Mouse (Mus musculus) forebrain, postnatal 0 days (tissue): ENCODE measurements at regions not wholly inside any gene's neighbourhood (a gene's known extent, or its start where the extent isn't known, plus 50 kb on each side); places are given as distances from the start of the nearest gene placed in this dataset.

Experiments
- ATAC-seq: fragments of 200-750 bp; cut with Nextera tagmentation; 2 replicates; pipeline ENCODE4 v1.8.0; 2017; ENCODE audit warnings: mild to moderate bottlenecking, moderate library complexity
- DNase-seq: peaks from one replicate; pipeline ENCODE4 v3.0.0-alpha.2; 2015
- H3K27ac ChIP-seq: fragments of 300-500 bp; sonication (generic); 2 replicates; pipeline ENCODE4 v1.5.1; 2014; ENCODE audit warnings: low read depth, mild to moderate bottlenecking, antibody characterized with exemption, low read length, moderate library complexity, mixed read lengths
- H3K27me3 ChIP-seq: fragments of 300-500 bp; sonication (generic); 2 replicates; pipeline ENCODE4 v1.6.1; 2014; ENCODE audit warnings: mild to moderate bottlenecking, low read length, mixed read lengths; ENCODE audit not compliant: insufficient read depth
- H3K36me3 ChIP-seq: fragments of 300-500 bp; sonication (generic); 2 replicates; pipeline ENCODE4 v1.6.1; 2014; ENCODE audit warnings: mild to moderate bottlenecking, moderate library complexity; ENCODE audit not compliant: insufficient read depth
- H3K4me1 ChIP-seq: fragments of 300-500 bp; sonication (generic); 2 replicates; pipeline ENCODE4 v1.6.1; 2014; ENCODE audit warnings: antibody characterized with exemption; ENCODE audit not compliant: insufficient read depth
- H3K4me2 ChIP-seq: fragments of 300-500 bp; sonication (generic); 2 replicates; pipeline ENCODE4 v1.6.1; 2014; ENCODE audit warnings: low read depth, mild to moderate bottlenecking, moderate library complexity
- H3K4me3 ChIP-seq: fragments of 300-500 bp; sonication (generic); 2 replicates; pipeline ENCODE4 v1.5.1; 2014; ENCODE audit warnings: low read depth, low read length, mixed read lengths
- H3K9ac ChIP-seq: fragments of 300-500 bp; sonication (generic); 2 replicates; pipeline ENCODE4 v1.6.1; 2014; ENCODE audit warnings: mild to moderate bottlenecking
- H3K9me3 ChIP-seq: fragments of 300-500 bp; sonication (generic); 2 replicates; pipeline ENCODE4 v1.6.1; 2016; ENCODE audit warnings: low read length
- CTCF ChIP-seq: sonication (generic); IDR thresholded peaks from 2 replicates; pipeline ENCODE4 v1.5.1; 2016; ENCODE audit warnings: antibody characterized with exemption, control low read depth, low read depth
- WGBS: fragments of 180-500 bp; shearing (Covaris S2); extraction: QIAGEN DNeasy Blood & Tissue Kit; methylation state at CpG from one replicate; pipeline ENCODE4 v1.1.7; 2014; 5-methylcytosine and 5-hydroxymethylcytosine counted together

- Histone ChIP-seq H3K36me3 (no peaks in the 10 kb centered on the region), H3K4me1 (no peaks in the 10 kb centered on the region), H3K27ac (no peak overlapping the region), H3K9ac (no peak overlapping the region), H3K27me3 (no peaks in the 10 kb centered on the region), H3K9me3 (no peaks in the 10 kb centered on the region), H3K4me2 (no peak overlapping the region), H3K4me3 (no peak overlapping the region)
- 94% methylated on average over 2 of the region's 2 CpGs for WGBS
- ATAC-seq (no peak), DNase-seq (no peak)
- no peak for TF ChIP-seq CTCF
These were observed 58.9 kb upstream of the Ubr2 start for GRCm38 (mm10) chr17:47069206-47069605.

DNA sequence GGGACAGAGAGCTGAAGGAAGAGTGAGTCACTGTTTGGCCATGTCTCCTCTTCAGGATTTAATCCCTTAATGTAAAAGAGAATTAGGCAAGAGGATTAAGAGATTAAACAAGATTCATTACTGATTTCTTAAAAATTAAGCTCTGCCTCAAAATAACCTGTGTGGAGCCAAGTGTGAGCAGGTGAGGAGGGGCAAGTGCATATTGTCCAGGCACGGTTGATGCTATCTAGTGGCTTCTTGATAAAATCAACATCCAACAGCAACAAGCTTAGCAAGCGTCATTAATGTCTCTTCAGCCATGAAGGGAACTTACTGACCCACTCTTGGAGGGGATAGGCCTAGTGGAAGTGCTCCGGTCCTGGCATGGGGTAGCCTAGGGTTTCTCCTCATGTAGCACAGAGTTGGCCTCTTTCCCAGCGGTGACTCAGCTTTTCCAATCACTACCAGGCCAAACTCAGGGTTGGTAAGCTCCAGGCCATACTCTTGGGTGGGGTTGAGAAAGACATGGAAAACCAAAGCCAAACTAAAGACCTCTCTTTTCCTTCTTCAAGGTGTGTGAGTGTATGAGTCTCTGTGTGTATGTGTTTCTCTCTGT, 55.0 kb upstream of the Ubr2 start:
- 75% methylated on average over 4 of the region's 4 CpGs for WGBS
- DNase-seq: no peak

DNA sequence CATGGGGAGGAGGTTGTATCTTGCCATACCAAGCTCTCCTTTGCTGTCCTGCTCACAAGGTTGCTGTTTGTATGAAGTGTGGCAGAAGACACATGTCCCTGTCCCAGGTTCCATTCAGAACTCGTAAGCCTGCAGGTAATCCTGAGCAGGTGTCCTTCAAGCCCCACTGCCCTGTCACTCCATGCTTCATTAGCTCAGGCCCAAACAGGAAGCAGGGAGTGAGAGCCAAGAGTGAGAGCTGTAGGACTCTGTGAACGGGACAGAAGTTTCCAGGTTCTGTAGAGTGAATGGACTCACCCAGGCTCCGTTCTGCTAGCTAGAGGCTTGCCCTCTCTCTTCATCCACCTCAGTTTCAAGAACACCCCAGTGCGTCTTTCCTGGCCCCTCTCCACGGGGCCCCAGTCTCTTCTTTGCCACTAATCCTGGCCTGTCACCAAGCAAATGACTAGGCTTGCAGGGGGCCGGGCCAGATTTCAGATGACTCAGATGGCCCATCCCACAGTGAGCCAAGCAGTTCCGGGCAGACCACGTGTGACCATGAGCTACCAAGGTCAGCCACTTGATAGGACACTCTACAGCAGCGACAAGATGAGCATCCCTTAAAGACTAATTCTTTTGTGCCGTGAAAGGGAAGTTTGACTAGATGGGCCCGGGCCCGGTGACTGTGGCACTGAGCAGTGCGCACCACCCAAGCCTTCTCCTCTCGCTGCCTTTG, 54.4 kb upstream of the Ubr2 start:
- WGBS: 78% methylated on average over 14 of the region's 14 CpGs
- Histone ChIP-seq H3K4me1 (no peaks in the 10 kb centered on the region), H3K27me3 (no peaks in the 10 kb centered on the region), H3K9ac (no peak overlapping the region), H3K4me3 (no peak overlapping the region), H3K4me2 (no peak overlapping the region), H3K36me3 (no peaks in the 10 kb centered on the region), H3K27ac (no peak overlapping the region), H3K9me3 (no peaks in the 10 kb centered on the region)
- DNase-seq (no peak), ATAC-seq (no peak)
- TF ChIP-seq CTCF: no peak

More for the DNA sequence above, 55.0 kb upstream of the Ubr2 start:
- Histone ChIP-seq H3K9ac (no peak overlapping the region), H3K36me3 (no peaks in the 10 kb centered on the region), H3K27ac (no peak overlapping the region), H3K4me2 (no peak overlapping the region), H3K4me3 (no peak overlapping the region), H3K27me3 (no peaks in the 10 kb centered on the region), H3K4me1 (no peaks in the 10 kb centered on the region), H3K9me3 (no peaks in the 10 kb centered on the region)
- TF ChIP-seq CTCF: no peak
- ATAC-seq: no peak

- Histone ChIP-seq H3K27ac (no peak overlapping the region), H3K4me2 (no peak overlapping the region), H3K27me3 (no peaks in the 10 kb centered on the region), H3K9me3 (no peaks in the 10 kb centered on the region), H3K36me3 (no peaks in the 10 kb centered on the region), H3K4me3 (no peak overlapping the region), H3K9ac (no peak overlapping the region), H3K4me1 (no peaks in the 10 kb centered on the region)
- ATAC-seq (no peak), DNase-seq (no peak)
- 97% methylated on average over 4 of the region's 4 CpGs for WGBS
- TF ChIP-seq CTCF: no peak
These were observed 53.6 kb upstream of the Ubr2 start for GRCm38 (mm10) chr17:47064006-47064405.

DNA sequence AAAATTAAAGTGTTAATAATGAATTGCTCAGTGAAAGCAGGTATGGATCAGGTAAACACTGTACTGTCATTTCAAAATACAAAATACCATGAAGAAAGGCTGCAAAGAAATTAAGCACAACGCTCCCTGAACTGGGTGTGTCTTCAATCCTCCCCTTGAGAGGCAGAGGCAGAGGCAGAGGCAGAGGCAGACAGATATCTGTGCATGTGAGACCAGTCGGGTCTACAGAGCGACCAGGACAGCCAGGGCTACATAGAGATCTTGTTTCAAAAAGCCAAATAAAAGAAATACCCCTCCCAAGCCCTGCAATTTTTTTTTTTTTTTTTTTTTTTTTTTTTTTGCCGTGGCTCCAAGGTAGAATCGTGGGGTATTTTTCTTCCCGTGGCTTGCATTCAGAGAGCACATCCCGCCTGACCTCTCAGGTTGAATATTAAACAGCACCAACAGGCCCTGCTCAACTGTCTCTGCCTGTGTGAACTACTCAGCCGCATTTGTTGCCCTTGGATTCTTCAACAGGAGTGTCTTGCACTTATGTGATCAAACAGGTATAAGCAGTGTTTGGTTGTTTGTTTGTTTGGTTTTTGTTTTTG, 50.8 kb upstream of the Ubr2 start:
- Histone ChIP-seq H3K4me3 (no peak overlapping the region), H3K27ac (no peak overlapping the region), H3K9ac (no peak overlapping the region), H3K4me1 (no peaks in the 10 kb centered on the region), H3K36me3 (no peaks in the 10 kb centered on the region), H3K9me3 (no peaks in the 10 kb centered on the region), H3K27me3 (no peaks in the 10 kb centered on the region), H3K4me2 (no peak overlapping the region)
- ATAC-seq (no peak), DNase-seq (no peak)
- no peak for TF ChIP-seq CTCF
- WGBS: 90% methylated on average over 8 of the region's 8 CpGs
